Mouse (Mus musculus) sigmoid colon, adult 10 weeks (tissue): Measurements from ENCODE around the gene Sec11a. TPM values are rescaled to one million over a fixed set of nuclear protein-coding genes. Genes with fewer than 3 reads are reported as not detected.

Experiments
- polyA plus RNA-seq: library from polyadenylated mRNA; stranded (reverse); fragments of 350-450 nt; fragmentation: Illumina TruSeq; extraction: RNeasy Lipid Tissue Mini Kit (QIAGEN cat#74804); gene quantifications from one replicate; pipeline ENCODE4 v1.2.3, GENCODE M21; 2014; ENCODE audit warnings: low read depth, low replicate concordance

Gene Sec11a
- polyA plus RNA-seq = 143 TPM

GRCm38 (mm10) chr7:80947445-80948350 lies at the start of gene Sec11a:
Sec11a (minus strand) TSS chr7:80947780.

GRCm38 (mm10) chr7:80992980-80993833 lies 45.6 kb upstream of the Sec11a start, which contains the start of gene Zfp592:
Zfp592 (plus strand) TSS chr7:80993681.

GRCm38 (mm10) chr7:80904921-80905515 lies 42.6 kb downstream of the Sec11a start, which contains the start of gene Nmb:
Nmb (minus strand) TSS chr7:80905076.

GRCm38 (mm10) chr7:80900944-80901501 lies 46.6 kb downstream of the Sec11a start, which contains the start of gene Wdr73:
Wdr73 (minus strand) TSS chr7:80901269.

GRCm38 (mm10) chr7:80860729-80861274 lies 86.8 kb downstream of the Sec11a start, which contains the start of gene Zscan2:
Zscan2 (plus strand) TSS chr7:80860920.

Other genes starting within 250 kb of the Sec11a start
- 130 TPM for gene Iqgap1, start 121.8 kb downstream of the Sec11a start, polyA plus RNA-seq
- gene Zscan2, start 86.9 kb downstream of the Sec11a start, polyA plus RNA-seq = 0.57 TPM
- gene Wdr73, start 46.5 kb downstream of the Sec11a start, polyA plus RNA-seq = 13.6 TPM
- not detected for gene Nmb, start 42.7 kb downstream of the Sec11a start, polyA plus RNA-seq
- gene Zfp592, start 45.9 kb upstream of the Sec11a start, polyA plus RNA-seq = 9.4 TPM
- not detected for gene Alpk3, start 109.8 kb upstream of the Sec11a start, polyA plus RNA-seq
- gene Slc28a1, start 167.0 kb upstream of the Sec11a start, polyA plus RNA-seq = not detected